Comparison of ENCODE assay signal across 1 mouse cellular context in the genomic region with DNA sequence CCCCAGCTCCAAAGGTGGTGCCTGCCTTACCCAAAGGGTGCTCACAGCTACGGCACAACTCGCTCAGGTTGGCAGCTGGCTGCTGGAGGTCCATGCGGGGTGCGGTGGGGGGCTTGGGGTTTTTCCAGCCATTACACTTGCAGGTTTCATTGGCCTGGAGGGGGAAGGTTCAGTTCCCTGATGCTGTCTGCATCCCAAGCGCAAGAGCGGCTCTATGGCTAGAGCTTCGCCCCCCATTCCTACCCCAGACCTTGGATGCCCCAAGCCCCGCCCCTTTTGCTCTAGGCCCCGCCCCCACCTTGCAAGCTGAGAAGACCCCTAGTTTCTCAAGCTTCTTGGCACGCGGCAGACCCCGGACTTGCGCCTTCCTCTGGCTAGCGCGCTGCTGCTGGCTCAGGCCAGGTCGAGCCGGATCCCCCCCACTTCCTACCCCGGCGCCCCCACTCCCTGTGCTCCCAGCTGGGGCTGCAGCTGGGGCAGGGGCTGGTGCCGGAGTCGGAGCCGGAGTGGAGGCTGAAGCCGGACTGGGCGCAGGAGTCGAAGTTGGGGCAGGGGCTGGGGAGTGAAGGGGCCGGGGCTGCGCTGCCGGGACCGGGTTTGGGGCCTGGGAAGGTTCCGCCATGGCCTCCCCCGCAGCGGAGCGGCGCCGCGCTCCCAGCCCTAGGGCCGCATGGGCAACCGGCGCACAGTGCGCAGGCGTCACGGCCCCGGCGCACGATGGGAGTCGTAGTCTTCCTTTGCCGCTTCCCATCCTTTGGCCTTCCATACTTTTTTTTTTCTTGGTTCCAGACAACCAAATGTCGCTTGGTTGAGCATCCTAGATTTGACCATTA.
TF ChIP-seq lines count a peak whose summit lies in the region.

A gene (minus strand): TSS at position 683 of the 833 bp plus-strand sequence.

TF ChIP-seq in CH12.LX, 34 proteins besides CTCF, POLR2A, EP300 and RAD21 (continued from another document):
- TF ChIP-seq POLR2AphosphoS2 (IDR thresholded peaks at IDR 0.05; ENCODE audit: low read depth, low read length): no peak; the same call in 1 of the 2 replicates
- TF ChIP-seq PAX5 (IDR thresholded peaks at IDR 0.05; ENCODE audit: low read length): no peak
- peak; percentile 98 for TF ChIP-seq MYC (IDR thresholded peaks at IDR 0.05; ENCODE audit: low read depth, low read length)
- TF ChIP-seq MAX (IDR thresholded peaks at IDR 0.05; ENCODE audit: low read length): peak; percentile 96
- TF ChIP-seq MAZ (IDR thresholded peaks at IDR 0.05; ENCODE audit: low read depth, low read length): no peak
- TF ChIP-seq IRF4 (IDR thresholded peaks at IDR 0.05; ENCODE audit: low read depth, low read length): peak; percentile 39
- peak; percentile 97 for TF ChIP-seq HCFC1 (IDR thresholded peaks at IDR 0.05; ENCODE audit: low read depth, low read length)
- TF ChIP-seq MAFK (IDR thresholded peaks at IDR 0.05; ENCODE audit: insufficient replicate concordance, low read length): no peak
- peak; percentile 94 for TF ChIP-seq NRF1 (IDR thresholded peaks at IDR 0.05; ENCODE audit: low read depth, low read length)
- TF ChIP-seq CHD2 (IDR thresholded peaks at IDR 0.05; ENCODE audit: low read length): no peak
- no peak; the same call in 1 of the 2 replicates for TF ChIP-seq USF1 (IDR thresholded peaks at IDR 0.05; ENCODE audit: low read depth, low read length)
- no peak for TF ChIP-seq CHD1 (IDR thresholded peaks at IDR 0.05; ENCODE audit: low read depth, low read length)
- TF ChIP-seq RCOR1 (conservative IDR thresholded peaks at IDR 0.05; ENCODE audit: low read depth, low read length): no peak
- no peak; the same call in 1 of the 2 replicates for TF ChIP-seq ZKSCAN1 (IDR thresholded peaks at IDR 0.05; ENCODE audit: borderline replicate concordance, low read depth, low read length)
- TF ChIP-seq ELF1 (IDR thresholded peaks at IDR 0.05; ENCODE audit: low read depth, low read length): peak; percentile 79
- TF ChIP-seq SMC3 (IDR thresholded peaks at IDR 0.05; ENCODE audit: low read depth, low read length): no peak
- TF ChIP-seq ZMIZ1 (IDR thresholded peaks at IDR 0.05; ENCODE audit: low read depth, low read length): peak; percentile 80
- TF ChIP-seq SIN3A (IDR thresholded peaks at IDR 0.05; ENCODE audit: low read length): peak; percentile 30; the same call in 1 of the 2 replicates
- TF ChIP-seq TBP (conservative IDR thresholded peaks at IDR 0.05; ENCODE audit: low read depth, low read length): 0 out of 2 replicates have a peak, but pooled peaks have one; percentile 51
- TF ChIP-seq MEF2A (IDR thresholded peaks at IDR 0.05; ENCODE audit: borderline replicate concordance, low read depth, low read length): 0 out of 2 replicates have a peak, but pooled peaks have one; percentile 27
- TF ChIP-seq KAT2A (IDR thresholded peaks at IDR 0.05; ENCODE audit: insufficient replicate concordance, low read length): peak; percentile 94; the same call in 1 of the 2 replicates
- no peak for TF ChIP-seq ZC3H11A (IDR thresholded peaks at IDR 0.05; ENCODE audit: low read depth, low read length)
- no peak for TF ChIP-seq JUN (IDR thresholded peaks at IDR 0.05; ENCODE audit: insufficient read depth, low read depth, low read length)
- TF ChIP-seq ZNF384 (IDR thresholded peaks at IDR 0.05; ENCODE audit: low read depth, low read length): peak; percentile 90
- no peak for TF ChIP-seq USF2 (conservative IDR thresholded peaks at IDR 0.05; ENCODE audit: low read depth, low read length)
- TF ChIP-seq MXI1 (IDR thresholded peaks at IDR 0.05; ENCODE audit: low read depth, low read length): peak; percentile 96
- TF ChIP-seq ETS1 (conservative IDR thresholded peaks at IDR 0.05; ENCODE audit: low read depth, low read length): no peak
- TF ChIP-seq UBTF (IDR thresholded peaks at IDR 0.05; ENCODE audit: low read depth, low read length): no peak
- TF ChIP-seq JUND (conservative IDR thresholded peaks at IDR 0.05; ENCODE audit: low read depth, low read length): no peak
- peak; percentile 83 for TF ChIP-seq TCF12 (IDR thresholded peaks at IDR 0.05; ENCODE audit: low read depth, low read length)
- peak; percentile 77; the same call in 1 of the 2 replicates for TF ChIP-seq GABPA (IDR thresholded peaks at IDR 0.05; ENCODE audit: insufficient replicate concordance, low read depth, low read length)
